Mouse (Mus musculus): ENCODE data around the gene Gng5. TPM values are rescaled to one million over a fixed set of nuclear protein-coding genes. Genes with fewer than 3 reads are reported as not detected.

Gene Gng5
- polyA plus RNA-seq, 1 experiment from 2014 or later, result 947 TPM

DNA sequence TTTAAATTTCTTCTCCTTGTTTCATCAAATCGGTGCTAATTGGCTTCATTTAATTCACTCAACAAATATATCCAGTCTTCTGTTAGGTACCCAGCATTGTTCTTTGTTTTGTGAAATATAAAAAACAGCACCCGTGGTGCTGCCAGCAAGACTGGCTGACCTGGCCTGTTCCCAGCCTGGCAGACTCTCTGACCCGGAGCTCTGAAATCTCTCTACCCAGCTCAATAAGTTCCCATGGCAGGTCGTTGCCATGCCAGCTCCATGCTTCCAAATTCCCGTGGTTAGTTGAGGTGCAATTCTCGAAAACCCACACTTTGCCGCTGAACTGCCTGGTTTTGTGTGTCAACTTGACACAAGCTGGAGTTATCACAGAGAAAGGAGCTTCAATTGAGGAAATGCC is 55.2 kb downstream of the Gng5 start:
- Histone ChIP-seq H3K9me3 (no peaks in the 10 kb centered on the region), H3K4me3 (no peak overlapping the region), H3K36me3 (no peaks in the 10 kb centered on the region), H3K27ac (no peak overlapping the region), H3K9ac (no peak overlapping the region), H3K4me2 (replicated peaks) (no peak overlapping the region), H3K27me3 (no peaks in the 10 kb centered on the region), H3K4me1 (no peaks in the 10 kb centered on the region)
- 87% methylated on average over 7 of the region's 7 CpGs for WGBS
- ATAC-seq (ENCODE audit: low FRiP score, low read depth), result no peak

Other genes starting within 250 kb of the Gng5 start
- gene Ssx2ip, start 95.2 kb upstream of the Gng5 start, polyA plus RNA-seq (2015; fragmentation: Nextera tagmentation; extraction: Ambion mirVana), result 18.7 and 18.9 TPM in 2 replicates
- 8.5 and 8.7 TPM in 2 replicates for gene Ctbs, start 50.0 kb upstream of the Gng5 start, polyA plus RNA-seq (2015; fragmentation: Nextera tagmentation; extraction: Ambion mirVana)
- 9.1 and 10.8 TPM in 2 replicates for gene Spata1, start 54 bp upstream of the Gng5 start, polyA plus RNA-seq (2015; fragmentation: Nextera tagmentation; extraction: Ambion mirVana)
- gene Rpf1, start 21.6 kb downstream of the Gng5 start, polyA plus RNA-seq (2015; fragmentation: Nextera tagmentation; extraction: Ambion mirVana), result 52.8 and 56.1 TPM in 2 replicates
- 0.06 and 0.34 TPM in 2 replicates for gene Uox, start 70.6 kb downstream of the Gng5 start, polyA plus RNA-seq (2015; fragmentation: Nextera tagmentation; extraction: Ambion mirVana)
- gene Dnase2b, start 115.8 kb downstream of the Gng5 start, polyA plus RNA-seq (2015; fragmentation: Nextera tagmentation; extraction: Ambion mirVana), result not detected in 2 replicates
- not detected in 2 replicates for gene 4930503B20Rik, start 151.5 kb downstream of the Gng5 start, polyA plus RNA-seq (2015; fragmentation: Nextera tagmentation; extraction: Ambion mirVana)
- gene Samd13, start 185.8 kb downstream of the Gng5 start, polyA plus RNA-seq (2015; fragmentation: Nextera tagmentation; extraction: Ambion mirVana), result 1.4 and 1.9 TPM in 2 replicates